Mouse (Mus musculus) CH12.LX (cell line): Measurements from ENCODE around the gene Vax2.

Experiments used
- CTCF ChIP-seq, 2 experiments: IDR thresholded peaks in 1 of 2; conservative IDR thresholded peaks in 1 of 2; 2 replicates each; pipeline ENCODE4 v1.5.1; 2011 to 2012; ENCODE audit warnings: low read depth in 2 of 2, low read length in 2 of 2, improper control_type of control experiment in 1 of 2, inconsistent platforms in 1 of 2, mild to moderate bottlenecking in 1 of 2, moderate library complexity in 1 of 2
- ETS1 ChIP-seq: conservative IDR thresholded peaks from 2 replicates; pipeline ENCODE4 v1.6.1; 2012; ENCODE audit warnings: low read depth, mild to moderate bottlenecking, inconsistent platforms, low read length, improper control_type of control experiment, moderate library complexity
- MAFK ChIP-seq: IDR thresholded peaks from 2 replicates; pipeline ENCODE4 v1.6.1; 2011; ENCODE audit warnings: low read length, improper control_type of control experiment; ENCODE audit not compliant: insufficient replicate concordance
- USF1 ChIP-seq: IDR thresholded peaks from 2 replicates; pipeline ENCODE4 v1.6.1; 2014; ENCODE audit warnings: low read depth, mild to moderate bottlenecking, inconsistent platforms, low read length, improper control_type of control experiment

DNA sequence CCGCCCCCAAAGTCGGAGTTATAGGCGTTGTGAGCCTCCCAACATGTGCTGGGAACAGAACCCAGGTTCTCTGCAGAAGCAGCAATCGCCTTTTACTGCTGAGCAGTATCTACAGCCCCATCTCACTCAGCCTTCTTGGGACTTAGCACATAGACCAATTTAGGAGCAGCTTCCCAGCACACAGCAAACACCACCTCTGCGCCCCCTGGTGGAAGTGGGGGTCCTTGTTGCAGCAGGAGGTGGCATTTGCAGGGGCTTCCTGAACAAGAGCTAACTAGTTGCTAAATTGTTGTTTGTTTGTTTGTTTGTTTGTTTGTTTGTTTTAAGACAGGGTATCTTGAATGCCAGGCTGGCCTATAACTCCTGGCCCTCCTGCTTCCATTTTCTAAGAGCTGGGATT, 20.1 kb downstream of the Vax2 start:
- TF ChIP-seq USF1: no peak
- TF ChIP-seq CTCF (conservative IDR thresholded peaks at IDR 0.05 in 1 of 2, IDR thresholded peaks at IDR 0.05 in 1 of 2; ENCODE audit: low read depth in 2 of 2, low read length in 2 of 2): peak; percentile 55 to 84
- TF ChIP-seq ETS1: no peak
- TF ChIP-seq MAFK: no peak
